Mouse (Mus musculus) 3134 (cell line): ENCODE measurements around the gene Vmn1r122.
"Not testable (repeated sequence)": the region's sequence is repeated elsewhere in the genome, so short reads cannot be mapped to it uniquely, and the experiment has no call there.

ENCODE experiments used
- DNase-seq: peaks from one replicate; pipeline ENCODE4 v3.0.0-alpha.2; 2011; ENCODE audit warnings: low spot score; ENCODE audit not compliant: insufficient read length; ENCODE audit errors: extremely low read depth

The Vmn1r122 gene

GRCm38 (mm10) chr7:21134028-21134427 is at the start of gene Vmn1r122:
Gene Vmn1r122 (minus strand): TSS chr7:21134128.
- not testable (repeated sequence) for DNase-seq

GRCm38 (mm10) chr7:21161885-21162284 is 28.0 kb upstream of the Vmn1r122 start, which contains the start of gene Vmn1r123:
Gene Vmn1r123 (plus strand): TSS chr7:21162185.
- DNase-seq = not testable (repeated sequence)

- DNase-seq = not testable (repeated sequence)
Measured at GRCm38 (mm10) chr7:21098413-21098812, 35.5 kb downstream of the Vmn1r122 start, which contains the start of gene Vmn1r121. Gene Vmn1r121 (minus strand): TSS chr7:21098513.
